Mouse (Mus musculus) ES-Bruce4 (cell line): ENCODE measurements around the gene Apc2.

Experiments used
- CTCF ChIP-seq: IDR thresholded peaks from one replicate; pipeline ENCODE4 v1.8.1; 2011; ENCODE audit warnings: low read depth, low read length
- EP300 ChIP-seq: IDR thresholded peaks from 2 replicates; pipeline ENCODE4 v1.6.1; 2011; ENCODE audit warnings: low read depth, low read length; ENCODE audit not compliant: insufficient read depth
- POLR2A ChIP-seq: IDR thresholded peaks from one replicate; pipeline ENCODE4 v1.8.1; 2011; ENCODE audit warnings: low read length; ENCODE audit not compliant: insufficient read depth

DNA sequence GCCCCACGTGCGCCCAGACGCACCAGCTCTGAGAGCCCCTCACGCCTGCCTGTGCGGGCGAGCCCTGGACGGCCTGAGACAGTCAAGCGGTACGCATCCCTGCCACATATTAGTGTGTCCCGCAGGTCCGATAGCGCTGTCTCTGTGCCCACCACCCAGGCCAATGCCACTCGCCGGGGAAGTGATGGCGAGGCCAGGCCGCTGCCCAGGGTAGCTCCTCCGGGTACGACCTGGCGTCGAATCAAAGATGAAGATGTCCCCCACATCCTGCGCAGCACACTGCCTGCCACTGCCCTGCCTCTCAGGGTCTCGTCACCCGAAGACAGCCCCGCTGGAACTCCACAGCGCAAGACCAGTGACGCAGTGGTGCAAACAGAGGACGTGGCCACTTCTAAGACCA lies 19.5 kb downstream of the Apc2 start:
- no peak for TF ChIP-seq CTCF
- TF ChIP-seq POLR2A: no peak
- no peak for TF ChIP-seq EP300
